Mouse (Mus musculus): ENCODE results near the gene Vac14. TPM values are rescaled to one million over a fixed set of nuclear protein-coding genes. Genes with fewer than 3 reads are reported as not detected.

Gene Vac14
- polyA plus RNA-seq, 1 experiment from 2014 or later = 28.1 TPM

- H3K4me3 ChIP-seq (replicated peaks; ENCODE audit: low read length) = no peak overlapping the region
- no peaks in the 10 kb centered on the region for H3K9me3 ChIP-seq (ENCODE audit: control insufficient read depth, low read length)
- peaks cover 2% of the 10 kb centered on the region; the same call in 1 of the 2 replicates for H3K4me1 ChIP-seq (replicated peaks; ENCODE audit: control insufficient read depth, insufficient read depth, low read length)
- WGBS = 75% methylated on average over 6 of the region's 6 CpGs
- no peak overlapping the region for H3K4me2 ChIP-seq (ENCODE audit: low read length)
- H3K27me3 ChIP-seq (replicated peaks; ENCODE audit: control insufficient read depth, insufficient read depth, low read length) = no peaks in the 10 kb centered on the region
- peak overlapping the region; percentile 3; the same call in 1 of the 2 replicates for H3K27ac ChIP-seq (ENCODE audit: low read length)
- H3K9ac ChIP-seq (replicated peaks; ENCODE audit: low read depth, low read length) = no peak overlapping the region
- H3K36me3 ChIP-seq (ENCODE audit: control insufficient read depth, insufficient read depth) = no peaks in the 10 kb centered on the region; the same call in 1 of the 2 replicates
- no peak for ATAC-seq
Observed at GRCm38 (mm10) chr8:110671309-110671708, 52.9 kb downstream of the Vac14 start.

- Histone ChIP-seq H3K27me3 (replicated peaks; ENCODE audit: control insufficient read depth, insufficient read depth, low read length) (no peaks in the 10 kb centered on the region), H3K9me3 (ENCODE audit: control insufficient read depth, low read length) (no peaks in the 10 kb centered on the region), H3K36me3 (ENCODE audit: control insufficient read depth, insufficient read depth) (no peaks in the 10 kb centered on the region; the same call in 1 of the 2 replicates), H3K27ac (ENCODE audit: low read length) (no peak overlapping the region), H3K4me1 (replicated peaks; ENCODE audit: control insufficient read depth, insufficient read depth, low read length) (peaks cover 2% of the 10 kb centered on the region; the same call in 1 of the 2 replicates), H3K9ac (replicated peaks; ENCODE audit: low read depth, low read length) (no peak overlapping the region), H3K4me2 (ENCODE audit: low read length) (no peak overlapping the region), H3K4me3 (replicated peaks; ENCODE audit: low read length) (no peak overlapping the region)
- WGBS = 88% methylated on average over 2 of the region's 2 CpGs
- ATAC-seq = no peak
Observed at GRCm38 (mm10) chr8:110672133-110672532, 53.7 kb downstream of the Vac14 start.

- H3K27me3 ChIP-seq (replicated peaks; ENCODE audit: control insufficient read depth, insufficient read depth, low read length) = no peaks in the 10 kb centered on the region
- H3K36me3 ChIP-seq (ENCODE audit: control insufficient read depth, insufficient read depth) = no peaks in the 10 kb centered on the region; the same call in 1 of the 2 replicates
- no peak overlapping the region for H3K4me3 ChIP-seq (replicated peaks; ENCODE audit: low read length)
- ATAC-seq = no peak
- 82% methylated on average over 2 of the region's 2 CpGs for WGBS
- H3K27ac ChIP-seq (ENCODE audit: low read length) = no peak overlapping the region
- no peak overlapping the region for H3K9ac ChIP-seq (replicated peaks; ENCODE audit: low read depth, low read length)
- no peaks in the 10 kb centered on the region for H3K9me3 ChIP-seq (ENCODE audit: control insufficient read depth, low read length)
- no peak overlapping the region for H3K4me2 ChIP-seq (ENCODE audit: low read length)
- peaks cover 2% of the 10 kb centered on the region; the same call in 1 of the 2 replicates for H3K4me1 ChIP-seq (replicated peaks; ENCODE audit: control insufficient read depth, insufficient read depth, low read length)
Observed at GRCm38 (mm10) chr8:110673168-110673567, 54.8 kb downstream of the Vac14 start.

GRCm38 (mm10) chr8:110674589-110674988, 56.2 kb downstream of the Vac14 start:
- no peak for ATAC-seq

GRCm38 (mm10) chr8:110676702-110677101, 58.3 kb downstream of the Vac14 start:
- no peak for ATAC-seq
- H3K4me1 ChIP-seq (replicated peaks; ENCODE audit: control insufficient read depth, insufficient read depth, low read length) = no peaks in the 10 kb centered on the region
- no peak overlapping the region for H3K4me2 ChIP-seq (ENCODE audit: low read length)
- no peaks in the 10 kb centered on the region for H3K27me3 ChIP-seq (replicated peaks; ENCODE audit: control insufficient read depth, insufficient read depth, low read length)
- no peak overlapping the region for H3K9ac ChIP-seq (replicated peaks; ENCODE audit: low read depth, low read length)
- WGBS = 87% methylated on average over 5 of the region's 5 CpGs
- no peaks in the 10 kb centered on the region for H3K9me3 ChIP-seq (ENCODE audit: control insufficient read depth, low read length)
- H3K36me3 ChIP-seq (ENCODE audit: control insufficient read depth, insufficient read depth) = no peaks in the 10 kb centered on the region; the same call in 1 of the 2 replicates
- H3K27ac ChIP-seq (ENCODE audit: low read length) = no peak overlapping the region
- no peak overlapping the region for H3K4me3 ChIP-seq (replicated peaks; ENCODE audit: low read length)

More at GRCm38 (mm10) chr8:110674589-110674988, 56.2 kb downstream of the Vac14 start:
- no peak overlapping the region for H3K9ac ChIP-seq (replicated peaks; ENCODE audit: low read depth, low read length)
- no peaks in the 10 kb centered on the region; the same call in 1 of the 2 replicates for H3K36me3 ChIP-seq (ENCODE audit: control insufficient read depth, insufficient read depth)
- H3K27me3 ChIP-seq (replicated peaks; ENCODE audit: control insufficient read depth, insufficient read depth, low read length) = no peaks in the 10 kb centered on the region
- H3K4me2 ChIP-seq (ENCODE audit: low read length) = no peak overlapping the region
- H3K4me3 ChIP-seq (replicated peaks; ENCODE audit: low read length) = no peak overlapping the region
- no peak overlapping the region for H3K27ac ChIP-seq (ENCODE audit: low read length)
- 100% methylated on average over 1 of the region's 1 CpGs for WGBS
- no peaks in the 10 kb centered on the region for H3K9me3 ChIP-seq (ENCODE audit: control insufficient read depth, low read length)
- H3K4me1 ChIP-seq (replicated peaks; ENCODE audit: control insufficient read depth, insufficient read depth, low read length) = peaks cover 2% of the 10 kb centered on the region; the same call in 1 of the 2 replicates

GRCm38 (mm10) chr8:110677174-110677660, 58.8 kb downstream of the Vac14 start:
- no peak overlapping the region for H3K4me3 ChIP-seq (replicated peaks; ENCODE audit: low read length)
- no peak for ATAC-seq
- no peak overlapping the region for H3K4me2 ChIP-seq (ENCODE audit: low read length)
- H3K36me3 ChIP-seq (ENCODE audit: control insufficient read depth, insufficient read depth) = no peaks in the 10 kb centered on the region; the same call in 1 of the 2 replicates
- 95% methylated on average over 5 of the region's 5 CpGs for WGBS
- no peak overlapping the region for H3K27ac ChIP-seq (ENCODE audit: low read length)
- no peaks in the 10 kb centered on the region for H3K27me3 ChIP-seq (replicated peaks; ENCODE audit: control insufficient read depth, insufficient read depth, low read length)
- H3K9me3 ChIP-seq (ENCODE audit: control insufficient read depth, low read length) = no peaks in the 10 kb centered on the region
- H3K9ac ChIP-seq (replicated peaks; ENCODE audit: low read depth, low read length) = no peak overlapping the region
- H3K4me1 ChIP-seq (replicated peaks; ENCODE audit: control insufficient read depth, insufficient read depth, low read length) = no peaks in the 10 kb centered on the region

- no peaks in the 10 kb centered on the region for H3K9me3 ChIP-seq (ENCODE audit: control insufficient read depth, low read length)
- H3K27me3 ChIP-seq (replicated peaks; ENCODE audit: control insufficient read depth, insufficient read depth, low read length) = no peaks in the 10 kb centered on the region
- WGBS = 78% methylated on average over 3 of the region's 3 CpGs
- no peak overlapping the region for H3K4me2 ChIP-seq (ENCODE audit: low read length)
- no peak for ATAC-seq
- no peaks in the 10 kb centered on the region; the same call in 1 of the 2 replicates for H3K36me3 ChIP-seq (ENCODE audit: control insufficient read depth, insufficient read depth)
- no peak overlapping the region for H3K27ac ChIP-seq (ENCODE audit: low read length)
- no peaks in the 10 kb centered on the region for H3K4me1 ChIP-seq (replicated peaks; ENCODE audit: control insufficient read depth, insufficient read depth, low read length)
- no peak overlapping the region for H3K4me3 ChIP-seq (replicated peaks; ENCODE audit: low read length)
- H3K9ac ChIP-seq (replicated peaks; ENCODE audit: low read depth, low read length) = no peak overlapping the region
Observed at GRCm38 (mm10) chr8:110678989-110679388, 60.6 kb downstream of the Vac14 start.

GRCm38 (mm10) chr8:110687726-110688125, 69.3 kb downstream of the Vac14 start:
- H3K27ac ChIP-seq (ENCODE audit: low read length) = peak overlapping the region; percentile 41
- no peaks in the 10 kb centered on the region for H3K27me3 ChIP-seq (replicated peaks; ENCODE audit: control insufficient read depth, insufficient read depth, low read length)
- H3K9me3 ChIP-seq (ENCODE audit: control insufficient read depth, low read length) = no peaks in the 10 kb centered on the region
- no peak overlapping the region for H3K4me3 ChIP-seq (replicated peaks; ENCODE audit: low read length)
- H3K36me3 ChIP-seq (ENCODE audit: control insufficient read depth, insufficient read depth) = peaks cover 3% of the 10 kb centered on the region; the same call in 1 of the 2 replicates
- H3K9ac ChIP-seq (replicated peaks; ENCODE audit: low read depth, low read length) = 0 out of 2 replicates have a peak overlapping the region, but pooled peaks have one; percentile 32
- WGBS = 66% methylated on average over 5 of the region's 5 CpGs
- ATAC-seq = peak; percentile 54
- H3K4me2 ChIP-seq (ENCODE audit: low read length) = no peak overlapping the region
- H3K4me1 ChIP-seq (replicated peaks; ENCODE audit: control insufficient read depth, insufficient read depth, low read length) = peaks cover 5% of the 10 kb centered on the region; the same call in 1 of the 2 replicates

- no peak for ATAC-seq
- Histone ChIP-seq H3K9me3 (ENCODE audit: control insufficient read depth, low read length) (no peaks in the 10 kb centered on the region), H3K36me3 (ENCODE audit: control insufficient read depth, insufficient read depth) (peaks cover 3% of the 10 kb centered on the region; the same call in 1 of the 2 replicates), H3K4me1 (replicated peaks; ENCODE audit: control insufficient read depth, insufficient read depth, low read length) (peaks cover 11% of the 10 kb centered on the region), H3K27ac (ENCODE audit: low read length) (no peak overlapping the region), H3K9ac (replicated peaks; ENCODE audit: low read depth, low read length) (no peak overlapping the region), H3K27me3 (replicated peaks; ENCODE audit: control insufficient read depth, insufficient read depth, low read length) (no peaks in the 10 kb centered on the region), H3K4me2 (ENCODE audit: low read length) (no peak overlapping the region), H3K4me3 (replicated peaks; ENCODE audit: low read length) (no peak overlapping the region)
- 93% methylated on average over 8 of the region's 9 CpGs for WGBS
Observed at GRCm38 (mm10) chr8:110689961-110690360, 71.6 kb downstream of the Vac14 start.
